Mouse (Mus musculus) neutrophil, adult 83 days (primary cell): ENCODE results near the gene Lfng. TPM values are rescaled to one million over a fixed set of nuclear protein-coding genes. Genes with fewer than 3 reads are reported as not detected.

Source experiments
- total RNA-seq, 2 experiments: library from RNA; stranded (reverse); gene quantifications; one replicate each; pipeline ENCODE4 v1.2.4; 2023

Gene Lfng
- 10 to 100 TPM; 32.3 to 39.6 TPM for total RNA-seq

GRCm38 (mm10) chr5:140607001-140607835 is at the start of gene Lfng:
Lfng (plus strand) TSS chr5:140607320.

GRCm38 (mm10) chr5:140564896-140565295 is 42.2 kb upstream of the Lfng start, which contains the start of gene Grifin:
Grifin (minus strand) TSS chr5:140565071.

GRCm38 (mm10) chr5:140648519-140649100 is 41.5 kb downstream of the Lfng start, which contains the start of gene Ttyh3:
Ttyh3 (minus strand) TSS chr5:140649031.

Other genes with a start within 250 kb of the Lfng start
- gene Snx8, start 218.1 kb upstream of the Lfng start, total RNA-seq = 10 to 100 TPM in 1 of 2 experiments, 1 to 10 TPM in 1; 8.5 to 16.2 TPM
- gene Eif3b, start 188.0 kb upstream of the Lfng start, total RNA-seq = 10 to 100 TPM; 74.2 to 74.8 TPM
- not detected for gene Gm4869, start 161.7 kb upstream of the Lfng start, total RNA-seq
- gene Chst12, start 101.8 kb upstream of the Lfng start, total RNA-seq = 100 to 1,000 TPM; 118 to 121 TPM
- gene Grifin, start 42.2 kb upstream of the Lfng start, total RNA-seq = under 1 TPM in 1 of 2 experiments, not detected in 1; 0.61 TPM
- gene Ttyh3, start 41.7 kb downstream of the Lfng start, total RNA-seq = 10 to 100 TPM; 88.4 to 92.5 TPM
- gene Iqce, start 95.1 kb downstream of the Lfng start, total RNA-seq = 10 to 100 TPM in 1 of 2 experiments, 1 to 10 TPM in 1; 9.9 to 15.5 TPM
- 10 to 100 TPM; 15.7 to 16.0 TPM for gene Brat1, start 97.7 kb downstream of the Lfng start, total RNA-seq
- 1 to 10 TPM; 3.5 to 4.2 TPM for gene Amz1, start 116.8 kb downstream of the Lfng start, total RNA-seq
- 10 to 100 TPM; 30.8 to 33.4 TPM for gene Gna12, start 223.1 kb downstream of the Lfng start, total RNA-seq